Mouse (Mus musculus) retina, adult 2 months (tissue): Measurements from ENCODE around the gene Abcg5.

Experiments
- DNase-seq: peaks from one replicate; pipeline ENCODE4 v3.0.0-alpha.2; 2012; ENCODE audit warnings: low read depth, low spot score

Gene Abcg5

DNA sequence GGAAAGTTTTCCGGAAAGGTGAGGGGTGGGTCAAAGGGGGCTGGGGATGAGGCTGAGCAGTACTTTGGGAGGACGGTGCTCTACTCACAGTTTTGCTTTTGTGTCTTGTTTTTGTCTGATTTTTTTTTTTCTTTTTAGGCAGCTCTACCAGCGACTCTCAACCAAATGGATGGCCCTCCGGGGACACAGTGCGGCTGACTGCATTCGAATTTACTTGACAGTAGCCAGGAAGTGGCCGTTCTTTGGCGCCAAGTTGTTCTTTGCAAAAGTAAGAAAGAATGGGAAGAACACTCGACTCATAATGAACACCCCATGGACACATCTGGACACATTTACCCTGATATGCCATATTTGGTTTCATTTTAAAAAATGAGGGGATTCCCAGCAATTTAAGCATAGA is 71.3 kb downstream of the Abcg5 start:
- DNase-seq: no peak

GRCm38 (mm10) chr17:84608606-84609005 is 74.2 kb downstream of the Abcg5 start:
- no peak for DNase-seq
